Mouse (Mus musculus): Measurements from ENCODE around the gene Hoxc11.

DNA sequence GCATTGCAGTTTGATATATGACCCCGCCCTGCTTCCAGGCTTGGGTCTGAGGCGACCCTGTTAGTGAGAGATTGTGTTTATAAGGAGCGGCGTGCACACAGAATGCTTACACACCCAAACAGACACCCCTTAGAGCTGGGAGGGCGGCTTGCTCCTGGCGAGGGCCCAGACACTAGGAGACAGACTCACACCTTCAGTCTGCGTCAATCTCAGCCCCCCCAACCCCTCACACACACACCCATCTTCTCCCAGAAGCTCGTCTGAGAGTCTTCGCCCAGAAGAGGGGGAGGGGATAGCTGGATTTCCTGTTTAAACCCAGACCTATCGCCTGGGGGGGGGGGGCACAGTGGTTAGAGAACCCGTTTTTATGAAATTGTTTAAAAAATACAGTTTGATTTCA lies 45.7 kb downstream of the Hoxc11 start:
- TF ChIP-seq CTCF (IDR thresholded peaks at IDR 0.05; ENCODE audit: low read depth) (no peak), EP300 (IDR thresholded peaks at IDR 0.05; ENCODE audit: low read depth) (no peak)
